In the genomic region with DNA sequence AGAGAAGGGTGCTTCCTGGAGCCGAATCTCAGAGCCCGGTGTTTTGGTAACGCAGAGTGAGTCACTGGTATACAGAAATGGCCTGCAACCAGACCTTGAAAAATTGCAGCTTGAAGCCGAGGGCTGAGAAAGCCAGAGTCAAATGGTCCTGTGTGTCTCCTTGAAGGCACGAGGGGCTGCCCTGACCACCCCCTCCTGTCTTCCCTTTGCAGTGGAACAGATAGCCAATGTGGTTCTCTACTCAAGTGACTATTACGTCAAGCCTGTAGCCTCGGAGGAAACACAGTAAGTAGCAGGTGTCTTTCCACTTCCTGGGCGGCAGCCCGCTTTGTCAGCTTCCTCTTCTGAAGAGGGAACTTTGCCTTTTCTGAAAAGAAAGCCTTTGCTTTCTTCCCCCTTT, we compare ENCODE assay signal across 8 mouse cellular contexts. TPM values are rescaled to one million over a fixed set of nuclear protein-coding genes. Genes with fewer than 3 reads are reported as not detected.
DNase-seq lines count a peak whose midpoint lies in the region; ATAC-seq lines count a peak whose summit lies in the region.

No protein-coding gene starts in this region.

- H3K4me1 ChIP-seq in embryonic facial prominence, embryonic 10.5 days, result peaks cover 12% of the 10 kb centered on the region

- peak; percentile 90 for ATAC-seq in monocyte, adult 5-6 weeks (replicated peaks; ENCODE audit: insufficient number of reproducible peaks, low FRiP score, low TSS enrichment, poor library complexity, severe bottlenecking)

- peak; percentile 57 for DNase-seq in 3134 (ENCODE audit: extremely low read depth, insufficient read length, low spot score)
- DNase-seq in CD8-positive naive resting alpha-beta T cell, adult 2 months (ENCODE audit: low read depth in 2 of 2, low spot score in 2 of 2), result peak; percentile 67 to 71
- DNase-seq in heart, postnatal 10 days, result peak; percentile 51 to 59
- no peak for DNase-seq in cerebellum, adult 18-20 months
- no peak for DNase-seq in yolk sac, embryonic 10.5 days (ENCODE audit: low spot score)
- no peak for DNase-seq in embryonic facial prominence, embryonic 10.5 days (ENCODE audit: low spot score)
- no peak for DNase-seq in layer of hippocampus, postnatal 36 days

- intact Hi-C loops in heart, postnatal 10 days (cut with DNase I), result no loop called here

- H3K9me3 ChIP-seq in embryonic facial prominence, embryonic 10.5 days, result no peaks in the 10 kb centered on the region

- H3K4me3 ChIP-seq in embryonic facial prominence, embryonic 10.5 days, result no peak overlapping the region

- no peak overlapping the region for H3K27ac ChIP-seq in embryonic facial prominence, embryonic 10.5 days (replicated peaks)

- 73% methylated on average over 9 of the region's 9 CpGs for WGBS in embryonic facial prominence, embryonic 10.5 days

- no peaks in the 10 kb centered on the region for H3K36me3 ChIP-seq in embryonic facial prominence, embryonic 10.5 days (replicated peaks)

- H3K27me3 ChIP-seq in embryonic facial prominence, embryonic 10.5 days (replicated peaks; ENCODE audit: low read depth, poor library complexity, severe bottlenecking), result no peaks in the 10 kb centered on the region

RNA-seq across cellular contexts. Expression of a gene that starts 24.7 kb away (rescaled TPM):
- under 1 TPM; 0.37 to 0.41 TPM for total RNA-seq in heart, postnatal 10 days (2021)
- 2.8 to 3.6 TPM (median 3.5 TPM) in 3 replicates for total RNA-seq in monocyte, adult 5-6 weeks (2017)
- 4.8 and 5.6 TPM in 2 replicates for polyA plus RNA-seq in embryonic facial prominence, embryonic 10.5 days (2016; fragmentation: Nextera tagmentation; extraction: Ambion mirVana)
- 1 to 10 TPM; 2.2 to 3.5 TPM for total RNA-seq in layer of hippocampus, postnatal 36 days (2021)

RNA-seq across cellular contexts. Expression of a gene that starts 24.9 kb away (rescaled TPM):
- 10 to 100 TPM; 56.9 to 62.1 TPM for total RNA-seq in heart, postnatal 10 days (2021)
- 98.9 to 146 TPM (median 146 TPM) in 3 replicates for total RNA-seq in monocyte, adult 5-6 weeks (2017)
- 39.3 and 41.3 TPM in 2 replicates for polyA plus RNA-seq in embryonic facial prominence, embryonic 10.5 days (2016; fragmentation: Nextera tagmentation; extraction: Ambion mirVana)
- 100 to 1,000 TPM; 104 to 118 TPM for total RNA-seq in layer of hippocampus, postnatal 36 days (2021)

Comparison
In these comparisons a context has a peak if more than half of its experiments do, and no peak if none do; other contexts are left out.
1. DNase-seq: peak in 3134 (single experiment), CD8-positive naive resting alpha-beta T cell, adult 2 months (2 of 2) and heart, postnatal 10 days (2 of 2); none in cerebellum, adult 18-20 months (0 of 2), yolk sac, embryonic 10.5 days (single experiment), embryonic facial prominence, embryonic 10.5 days (single experiment) and layer of hippocampus, postnatal 36 days (0 of 2).